Comparison of ENCODE assay signal across 29 mouse cellular contexts in genomic region chr16:96724591-96724990, GRCm38 (mm10).
DNase-seq lines count a peak whose midpoint lies in the region; ATAC-seq lines count a peak whose summit lies in the region.
"Had no signal": no experiment of that assay in that cellular context is flagged by ENCODE, and none has a peak within 500 bp of the region (broad histone marks: within the 10 kb centered on the region; RNA-seq: fewer than 3 reads in every experiment).

No protein-coding gene starts in this region.

- peaks cover 13% of the 10 kb centered on the region; the same call in 1 of the 2 replicates for H3K4me1 ChIP-seq in forebrain, embryonic 14.5 days (ENCODE audit: control insufficient read depth, insufficient read depth, low read length)
- H3K4me1 ChIP-seq in forebrain, embryonic 12.5 days, result peaks cover 28% of the 10 kb centered on the region
- H3K4me1 ChIP-seq in midbrain, embryonic 12.5 days, result peaks cover 17% of the 10 kb centered on the region
- peaks cover 24% of the 10 kb centered on the region for H3K4me1 ChIP-seq in midbrain, embryonic 10.5 days
- peaks cover 58% of the 10 kb centered on the region for H3K4me1 ChIP-seq in midbrain, embryonic 16.5 days (ENCODE audit: control insufficient read depth, insufficient read depth, low read length)
- H3K4me1 ChIP-seq: embryonic facial prominence, embryonic 13.5 days had no signal

- 23% methylated on average over 5 of the region's 5 CpGs for WGBS in forebrain, embryonic 14.5 days
- WGBS in forebrain, embryonic 12.5 days, result 29% methylated on average over 5 of the region's 5 CpGs
- WGBS in midbrain, embryonic 12.5 days, result 32% methylated on average over 5 of the region's 5 CpGs
- WGBS in midbrain, embryonic 10.5 days, result 52% methylated on average over 5 of the region's 5 CpGs
- 29% methylated on average over 5 of the region's 5 CpGs for WGBS in midbrain, embryonic 16.5 days

- H3K9me3 ChIP-seq in forebrain, embryonic 14.5 days (replicated peaks; ENCODE audit: control insufficient read depth, low read length), result no peaks in the 10 kb centered on the region
- no peaks in the 10 kb centered on the region for H3K9me3 ChIP-seq in forebrain, embryonic 12.5 days
- H3K9me3 ChIP-seq in midbrain, embryonic 12.5 days, result no peaks in the 10 kb centered on the region
- no peaks in the 10 kb centered on the region for H3K9me3 ChIP-seq in midbrain, embryonic 10.5 days (replicated peaks)
- no peaks in the 10 kb centered on the region for H3K9me3 ChIP-seq in midbrain, embryonic 16.5 days (replicated peaks; ENCODE audit: control insufficient read depth, low read length, poor library complexity, severe bottlenecking)
- H3K9me3 ChIP-seq: embryonic facial prominence, embryonic 13.5 days; neural tube, embryonic 12.5 days had no signal

- H3K9ac ChIP-seq in forebrain, embryonic 14.5 days (ENCODE audit: low read length), result no peak overlapping the region
- H3K9ac ChIP-seq in forebrain, embryonic 12.5 days, result no peak overlapping the region
- H3K9ac ChIP-seq in midbrain, embryonic 12.5 days (replicated peaks), result no peak overlapping the region
- H3K9ac ChIP-seq in midbrain, embryonic 16.5 days (ENCODE audit: low read depth, low read length), result no peak overlapping the region
- H3K9ac ChIP-seq: embryonic facial prominence, embryonic 13.5 days; liver, embryonic 14.5 days; neural tube, embryonic 12.5 days had no signal

- no peak for ATAC-seq in forebrain, embryonic 14.5 days
- ATAC-seq in forebrain, embryonic 12.5 days (ENCODE audit: low FRiP score), result no peak
- no peak for ATAC-seq in midbrain, embryonic 12.5 days (ENCODE audit: low FRiP score, low read depth)
- no peak for ATAC-seq in midbrain, embryonic 16.5 days
- no peak for ATAC-seq in erythroid progenitor cell, adult 5-6 weeks (replicated peaks; ENCODE audit: low FRiP score, poor library complexity, severe bottlenecking)
- ATAC-seq: inflammation-experienced regulatory T-cells, adult 6 months; Patski had no signal

- DNase-seq in forebrain, embryonic 14.5 days (ENCODE audit: low spot score), result no peak
- no peak for DNase-seq in midbrain, embryonic 10.5 days (ENCODE audit: low spot score)
- DNase-seq in adrenal gland, postnatal 36 days, result no peak
- DNase-seq: adrenal gland, postnatal 10 days; cerebellum, adult 11-12 months; cerebellum, adult 9-11 months; embryo, embryonic 11 days; gastrocnemius, postnatal 10 days; heart, adult 11 months; heart, postnatal 36 days; kidney, adult 11 months; kidney, postnatal 25 days; liver; lung, adult 2 months; lung, postnatal 10 days; spleen, adult 18-20 months; thymus, postnatal 14 days had no signal

- H3K36me3 ChIP-seq in forebrain, embryonic 14.5 days (ENCODE audit: control insufficient read depth, insufficient read depth, low read length), result no peaks in the 10 kb centered on the region
- no peaks in the 10 kb centered on the region for H3K36me3 ChIP-seq in forebrain, embryonic 12.5 days (replicated peaks)
- H3K36me3 ChIP-seq in midbrain, embryonic 12.5 days, result no peaks in the 10 kb centered on the region
- no peaks in the 10 kb centered on the region for H3K36me3 ChIP-seq in midbrain, embryonic 10.5 days
- no peaks in the 10 kb centered on the region for H3K36me3 ChIP-seq in midbrain, embryonic 16.5 days (ENCODE audit: control insufficient read depth, insufficient read depth, low read length)
- H3K36me3 ChIP-seq: embryonic facial prominence, embryonic 13.5 days; neural tube, embryonic 12.5 days had no signal

- 0 out of 2 replicates have a peak overlapping the region, but pooled peaks have one; percentile 33 for H3K27ac ChIP-seq in forebrain, embryonic 14.5 days (ENCODE audit: low read depth, low read length)
- H3K27ac ChIP-seq in forebrain, embryonic 12.5 days, result no peak overlapping the region
- H3K27ac ChIP-seq in midbrain, embryonic 12.5 days (replicated peaks), result peak overlapping the region; percentile 65
- no peak overlapping the region for H3K27ac ChIP-seq in midbrain, embryonic 10.5 days (replicated peaks)
- peak overlapping the region; percentile 90 for H3K27ac ChIP-seq in midbrain, embryonic 16.5 days (ENCODE audit: low read length)
- H3K27ac ChIP-seq: embryonic facial prominence, embryonic 13.5 days; liver, embryonic 14.5 days; macrophage; neural tube, embryonic 12.5 days had no signal

- H3K27me3 ChIP-seq in forebrain, embryonic 14.5 days (replicated peaks; ENCODE audit: control insufficient read depth, insufficient read depth, low read length), result no peaks in the 10 kb centered on the region
- H3K27me3 ChIP-seq in forebrain, embryonic 12.5 days, result peaks cover 21% of the 10 kb centered on the region
- H3K27me3 ChIP-seq in midbrain, embryonic 12.5 days, result no peaks in the 10 kb centered on the region
- no peaks in the 10 kb centered on the region for H3K27me3 ChIP-seq in midbrain, embryonic 10.5 days (ENCODE audit: low read depth, poor library complexity, severe bottlenecking)
- no peaks in the 10 kb centered on the region for H3K27me3 ChIP-seq in midbrain, embryonic 16.5 days (ENCODE audit: control insufficient read depth, insufficient read depth, low read depth, low read length)
- H3K27me3 ChIP-seq: CH12.LX; embryonic facial prominence, embryonic 13.5 days; neural tube, embryonic 12.5 days had no signal

- H3K4me3 ChIP-seq in forebrain, embryonic 14.5 days (ENCODE audit: low read depth, low read length), result no peak overlapping the region
- H3K4me3 ChIP-seq in forebrain, embryonic 12.5 days (replicated peaks), result no peak overlapping the region
- no peak overlapping the region for H3K4me3 ChIP-seq in midbrain, embryonic 12.5 days
- H3K4me3 ChIP-seq in midbrain, embryonic 10.5 days, result no peak overlapping the region
- no peak overlapping the region for H3K4me3 ChIP-seq in midbrain, embryonic 16.5 days (ENCODE audit: low read depth, low read length)
- H3K4me3 ChIP-seq: embryonic facial prominence, embryonic 13.5 days; neural tube, embryonic 12.5 days had no signal

- H3K4me2 ChIP-seq in forebrain, embryonic 14.5 days (ENCODE audit: low read length), result no peak overlapping the region
- no peak overlapping the region for H3K4me2 ChIP-seq in forebrain, embryonic 12.5 days
- H3K4me2 ChIP-seq in midbrain, embryonic 12.5 days (replicated peaks), result no peak overlapping the region
- no peak overlapping the region for H3K4me2 ChIP-seq in midbrain, embryonic 16.5 days (ENCODE audit: low read length)
- H3K4me2 ChIP-seq: embryonic facial prominence, embryonic 13.5 days; heart, embryonic 11.5 days; neural tube, embryonic 12.5 days had no signal

Comparison
In these comparisons a context has a peak if more than half of its experiments do, and no peak if none do; other contexts are left out.
1. H3K27ac ChIP-seq: peak in forebrain, embryonic 14.5 days (single experiment), midbrain, embryonic 12.5 days (single experiment) and midbrain, embryonic 16.5 days (single experiment); none in forebrain, embryonic 12.5 days (single experiment) and midbrain, embryonic 10.5 days (single experiment).